Mouse (Mus musculus) lung, postnatal 0 days (tissue): ENCODE data around the gene Macf1.

ENCODE experiments used
- CTCF ChIP-seq: IDR thresholded peaks from 2 replicates; pipeline ENCODE4 v1.5.1; 2016; ENCODE audit warnings: antibody characterized with exemption, mild to moderate bottlenecking
- EP300 ChIP-seq: IDR thresholded peaks from 2 replicates; pipeline ENCODE4 v1.6.1; 2016; ENCODE audit warnings: antibody characterized with exemption, mild to moderate bottlenecking, control low read depth

DNA sequence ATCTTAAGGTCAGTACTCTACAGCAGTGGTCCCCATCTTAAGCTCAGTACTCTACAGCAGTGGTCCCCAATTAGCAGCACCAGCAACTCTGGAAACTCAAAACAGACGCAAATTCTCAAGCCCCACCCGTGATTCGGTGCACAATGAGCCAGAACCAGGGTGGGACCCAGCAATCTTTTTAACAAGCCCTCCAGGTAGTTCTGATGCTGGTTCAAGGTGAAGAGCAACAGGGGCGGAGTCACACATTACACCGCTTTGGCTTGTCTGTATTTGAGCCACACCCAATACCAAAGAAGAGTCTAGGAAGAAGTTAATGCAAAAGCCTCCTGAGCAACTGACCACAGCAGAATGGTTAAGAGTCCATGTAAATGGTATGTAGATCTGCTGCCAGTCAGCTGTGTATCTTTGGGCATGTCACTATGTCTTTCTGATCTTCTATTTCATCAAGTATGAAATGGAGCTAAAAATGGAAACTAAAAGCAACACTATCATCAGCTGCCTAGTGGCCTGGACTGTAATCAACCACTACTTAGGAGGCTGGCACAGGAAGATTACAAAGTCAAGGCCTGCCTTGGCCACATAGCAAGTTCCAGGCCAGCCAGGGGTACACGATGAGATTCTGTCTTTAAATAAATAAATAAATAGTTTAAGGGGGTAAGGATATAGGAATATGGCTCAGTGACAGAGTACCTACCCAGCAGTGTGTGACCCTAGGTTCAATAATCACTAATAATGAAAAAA is 58.7 kb downstream of the Macf1 start:
- TF ChIP-seq EP300 = no peak
- no peak for TF ChIP-seq CTCF
